ENCODE assay signal across 1 mouse cellular context in the genomic region with DNA sequence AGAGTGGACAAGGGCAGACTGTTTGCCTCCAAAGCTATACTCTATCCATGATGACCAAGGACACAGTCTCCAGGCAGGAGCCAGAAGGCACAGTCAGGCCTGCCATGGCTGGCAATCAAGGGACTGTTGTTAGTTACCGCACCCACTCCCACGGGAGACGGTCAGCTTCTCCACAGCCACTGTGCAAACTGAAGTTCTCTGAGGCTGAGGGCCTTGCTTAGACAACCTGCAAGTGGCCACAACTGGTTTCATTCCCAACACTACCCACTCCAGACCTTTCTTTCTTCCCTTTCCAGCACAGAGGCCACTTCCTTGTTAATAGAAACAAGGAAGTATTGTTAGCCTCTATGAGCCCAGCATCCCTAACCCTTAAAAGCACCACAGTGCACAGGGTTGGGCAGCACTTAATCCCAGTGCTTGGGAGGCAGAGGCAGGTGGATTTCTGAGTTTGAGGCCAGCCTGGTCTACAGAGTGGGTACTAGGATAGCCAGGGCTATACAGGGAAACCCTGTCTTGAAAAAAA.
TF ChIP-seq lines count a peak whose summit lies in the region.

No protein-coding gene starts in this region.

TF ChIP-seq in CH12.LX, 34 proteins besides CTCF, POLR2A, EP300 and RAD21:
- TF ChIP-seq ZKSCAN1 (IDR thresholded peaks at IDR 0.05; ENCODE audit: borderline replicate concordance, low read depth, low read length) (no peak), ELF1 (IDR thresholded peaks at IDR 0.05; ENCODE audit: low read depth, low read length) (0 out of 2 replicates have a peak, but pooled peaks have one; percentile 19)
